Mouse (Mus musculus) E14TG2a.4 (cell line): ENCODE data around the gene Atoh7.

Experiments
- H3K27me3 ChIP-seq: 2 replicates; pipeline ENCODE4 v1.6.1; 2014; ENCODE audit warnings: low read length, control low read depth; ENCODE audit not compliant: insufficient read depth
- H3K36me3 ChIP-seq: 2 replicates; pipeline ENCODE4 v1.6.1; 2014; ENCODE audit warnings: low read length, control low read depth; ENCODE audit not compliant: insufficient read depth
- H3K4me1 ChIP-seq: replicated peaks from 2 replicates; pipeline ENCODE4 v1.6.1; 2014; ENCODE audit warnings: low read depth, low read length, control low read depth
- H3K4me3 ChIP-seq: replicated peaks from 2 replicates; pipeline ENCODE4 v1.5.1; 2014; ENCODE audit warnings: mild to moderate bottlenecking, low read length
- H3K9me3 ChIP-seq: 2 replicates; pipeline ENCODE4 v1.6.1; 2014; ENCODE audit warnings: low read length, control low read depth
- CTCF ChIP-seq: conservative IDR thresholded peaks from 2 replicates; pipeline ENCODE4 v1.5.1; 2014; ENCODE audit warnings: low read length
- NANOG ChIP-seq: IDR thresholded peaks from 2 replicates; pipeline ENCODE4 v1.6.1; 2014; ENCODE audit warnings: borderline replicate concordance, low read length, mixed read lengths
- POU5F1 ChIP-seq: IDR thresholded peaks from 2 replicates; pipeline ENCODE4 v1.6.1; 2014; ENCODE audit warnings: low read length, borderline replicate concordance

The Atoh7 gene

GRCm38 (mm10) chr10:63091915-63092314 is 7.5 kb upstream of the Atoh7 start:
- H3K9me3 ChIP-seq: no peaks in the 10 kb centered on the region
- peaks cover 52% of the 10 kb centered on the region for H3K27me3 ChIP-seq
- TF ChIP-seq NANOG (no peak), POU5F1 (no peak)

GRCm38 (mm10) chr10:63092616-63093550 is 6.6 kb upstream of the Atoh7 start:
- Histone ChIP-seq H3K4me3 (no peak overlapping the region), H3K36me3 (no peaks in the 10 kb centered on the region), H3K9me3 (no peaks in the 10 kb centered on the region), H3K27me3 (peaks cover 57% of the 10 kb centered on the region), H3K4me1 (peaks cover 32% of the 10 kb centered on the region)
- TF ChIP-seq NANOG: no peak
- TF ChIP-seq POU5F1: no peak
- no peak for TF ChIP-seq CTCF

More at GRCm38 (mm10) chr10:63091915-63092314, 7.5 kb upstream of the Atoh7 start:
- H3K4me3 ChIP-seq: no peak overlapping the region
- H3K36me3 ChIP-seq: no peaks in the 10 kb centered on the region
- peaks cover 32% of the 10 kb centered on the region for H3K4me1 ChIP-seq

GRCm38 (mm10) chr10:63096757-63097156 is 2.7 kb upstream of the Atoh7 start:
- Histone ChIP-seq H3K4me1 (peaks cover 10% of the 10 kb centered on the region), H3K36me3 (no peaks in the 10 kb centered on the region), H3K4me3 (no peak overlapping the region), H3K27me3 (peaks cover 69% of the 10 kb centered on the region), H3K9me3 (peaks cover 12% of the 10 kb centered on the region)
- TF ChIP-seq POU5F1 (no peak), NANOG (no peak), CTCF (no peak)

GRCm38 (mm10) chr10:63098191-63098590 is 1.3 kb upstream of the Atoh7 start:
- peaks cover 26% of the 10 kb centered on the region for H3K9me3 ChIP-seq
- peaks cover 6% of the 10 kb centered on the region for H3K4me1 ChIP-seq
- H3K4me3 ChIP-seq: no peak overlapping the region
- TF ChIP-seq CTCF: no peak
- no peak for TF ChIP-seq POU5F1
- no peaks in the 10 kb centered on the region for H3K36me3 ChIP-seq
- H3K27me3 ChIP-seq: peaks cover 56% of the 10 kb centered on the region

GRCm38 (mm10) chr10:63099941-63100562 is 601 bp downstream of the Atoh7 start:
- Histone ChIP-seq H3K27me3 (peaks cover 45% of the 10 kb centered on the region), H3K4me3 (peak overlapping the region; percentile 82), H3K4me1 (peaks cover 6% of the 10 kb centered on the region), H3K36me3 (no peaks in the 10 kb centered on the region), H3K9me3 (peaks cover 33% of the 10 kb centered on the region)
- TF ChIP-seq NANOG: no peak
- no peak for TF ChIP-seq POU5F1
- TF ChIP-seq CTCF: no peak

GRCm38 (mm10) chr10:63100657-63101056 is 1.2 kb downstream of the Atoh7 start:
- H3K27me3 ChIP-seq: peaks cover 40% of the 10 kb centered on the region
- TF ChIP-seq NANOG (no peak), CTCF (no peak), POU5F1 (no peak)
- H3K4me1 ChIP-seq: peaks cover 6% of the 10 kb centered on the region
- no peaks in the 10 kb centered on the region for H3K36me3 ChIP-seq
- peaks cover 33% of the 10 kb centered on the region for H3K9me3 ChIP-seq
- peak overlapping the region; percentile 82 for H3K4me3 ChIP-seq

- TF ChIP-seq NANOG (no peak), CTCF (no peak), POU5F1 (no peak)
- Histone ChIP-seq H3K4me3 (peak overlapping the region; percentile 17; the same call in 1 of the 2 replicates), H3K4me1 (peaks cover 10% of the 10 kb centered on the region), H3K9me3 (peaks cover 39% of the 10 kb centered on the region), H3K27me3 (no peaks in the 10 kb centered on the region), H3K36me3 (no peaks in the 10 kb centered on the region; the same call in 1 of the 2 replicates)
Observed at GRCm38 (mm10) chr10:63113027-63113604, 13.7 kb downstream of the Atoh7 start.

GRCm38 (mm10) chr10:63113716-63114360 is 14.4 kb downstream of the Atoh7 start:
- TF ChIP-seq CTCF (no peak), POU5F1 (no peak), NANOG (no peak)
- Histone ChIP-seq H3K4me3 (no peak overlapping the region), H3K4me1 (peaks cover 10% of the 10 kb centered on the region), H3K27me3 (no peaks in the 10 kb centered on the region), H3K36me3 (no peaks in the 10 kb centered on the region; the same call in 1 of the 2 replicates), H3K9me3 (peaks cover 39% of the 10 kb centered on the region)
